In the genomic region with DNA sequence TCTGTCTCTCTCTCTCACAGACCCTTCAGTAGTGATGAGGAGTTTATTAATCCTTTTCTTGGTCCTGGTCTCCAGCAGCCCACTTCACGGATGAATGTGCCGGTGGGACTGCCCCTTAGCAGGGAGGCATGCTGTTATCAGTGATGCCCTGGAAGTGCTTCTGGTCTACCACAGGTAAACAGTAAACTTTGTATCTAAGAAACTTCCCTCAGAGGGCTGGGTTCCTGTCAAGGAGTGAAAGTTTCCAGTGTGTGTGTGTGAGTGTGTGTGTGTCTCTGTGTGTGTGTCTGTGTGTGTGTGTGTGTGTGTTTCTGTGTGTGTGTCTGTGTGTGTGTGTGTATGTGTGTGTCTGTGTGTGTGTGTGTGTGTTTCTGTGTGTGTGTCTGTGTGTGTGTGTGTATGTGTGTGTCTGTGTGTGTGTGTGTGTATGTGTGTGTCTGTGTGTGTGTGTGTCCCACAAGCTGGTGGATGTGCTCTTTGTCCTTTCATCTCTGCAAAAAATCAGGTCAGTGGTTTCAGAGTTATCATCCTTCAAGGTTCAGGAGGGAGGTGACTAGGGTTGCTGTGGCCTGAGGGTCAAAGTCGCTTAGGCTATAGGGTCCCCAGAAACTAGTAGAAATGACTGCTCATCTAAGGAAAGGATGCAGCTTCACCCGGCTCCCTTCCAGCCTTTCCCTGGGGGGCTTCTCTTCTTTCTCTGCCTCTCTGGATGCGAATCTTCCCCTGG, we compare ENCODE assay signal across 15 mouse cellular contexts. TPM values are rescaled to one million over a fixed set of nuclear protein-coding genes. Genes with fewer than 3 reads are reported as not detected.
DNase-seq lines count a peak whose midpoint lies in the region; ATAC-seq lines count a peak whose summit lies in the region.
"Had no signal": no experiment of that assay in that cellular context is flagged by ENCODE, and none has a peak within 500 bp of the region (broad histone marks: within the 10 kb centered on the region; RNA-seq: fewer than 3 reads in every experiment).

No protein-coding gene starts in this region.

- no peak overlapping the region for H3K27ac ChIP-seq in heart, embryonic 15.5 days
- H3K27ac ChIP-seq in embryonic facial prominence, embryonic 15.5 days (replicated peaks) = peak overlapping the region; percentile 81; the same call in 1 of the 2 replicates
- H3K27ac ChIP-seq: layer of hippocampus, adult 2 months; liver, embryonic 15.5 days had no signal

- 59% methylated on average over 5 of the region's 5 CpGs for WGBS in heart, embryonic 15.5 days
- 54% methylated on average over 5 of the region's 5 CpGs for WGBS in embryonic facial prominence, embryonic 15.5 days

- H3K4me3 ChIP-seq in heart, embryonic 15.5 days = no peak overlapping the region
- H3K4me3 ChIP-seq in embryonic facial prominence, embryonic 15.5 days (replicated peaks) = no peak overlapping the region
- H3K4me3 ChIP-seq: layer of hippocampus, adult 2 months; liver, embryonic 15.5 days; stomach, embryonic 15.5 days had no signal

- no peaks in the 10 kb centered on the region for H3K27me3 ChIP-seq in heart, embryonic 15.5 days
- H3K27me3 ChIP-seq in embryonic facial prominence, embryonic 15.5 days = no peaks in the 10 kb centered on the region
- H3K27me3 ChIP-seq: stomach, embryonic 15.5 days had no signal

- ATAC-seq in heart, embryonic 15.5 days (replicated peaks; ENCODE audit: insufficient number of reproducible peaks, insufficient read depth, low FRiP score, low read depth) = no peak
- no peak for ATAC-seq in embryonic facial prominence, embryonic 15.5 days (ENCODE audit: insufficient number of reproducible peaks, low FRiP score, low TSS enrichment, low read depth)

- DNase-seq in heart, adult 9 months (ENCODE audit: low spot score in 2 of 2) = no peak
- DNase-seq in thymus, postnatal 4 days = peak; percentile 18
- DNase-seq in thymus, postnatal 0 days (ENCODE audit: low spot score) = no peak
- no peak for DNase-seq in right cerebral cortex, adult 2 months (ENCODE audit: low spot score in 2 of 2)
- DNase-seq in cerebellum, postnatal 4 days (ENCODE audit: low spot score in 2 of 2) = no peak
- no peak for DNase-seq in spleen, adult 12 weeks (ENCODE audit: low spot score)
- DNase-seq: adrenal gland, postnatal 10 days; kidney, adult 2 months; lung, postnatal 36 days; right cerebral cortex, postnatal 14 days had no signal

- no peaks in the 10 kb centered on the region for H3K36me3 ChIP-seq in heart, embryonic 15.5 days
- no peaks in the 10 kb centered on the region for H3K36me3 ChIP-seq in embryonic facial prominence, embryonic 15.5 days
- H3K36me3 ChIP-seq: liver, embryonic 15.5 days; stomach, embryonic 15.5 days had no signal

- no peaks in the 10 kb centered on the region for H3K9me3 ChIP-seq in heart, embryonic 15.5 days (replicated peaks)
- H3K9me3 ChIP-seq in embryonic facial prominence, embryonic 15.5 days (replicated peaks) = no peaks in the 10 kb centered on the region
- H3K9me3 ChIP-seq: liver, embryonic 15.5 days; stomach, embryonic 15.5 days had no signal

- 0 out of 2 replicates have a peak overlapping the region, but pooled peaks have one; percentile 58 for H3K4me2 ChIP-seq in heart, embryonic 15.5 days
- no peak overlapping the region for H3K4me2 ChIP-seq in embryonic facial prominence, embryonic 15.5 days (replicated peaks)
- H3K4me2 ChIP-seq: liver, embryonic 15.5 days had no signal

- H3K4me1 ChIP-seq in heart, embryonic 15.5 days (replicated peaks) = peaks cover 63% of the 10 kb centered on the region
- H3K4me1 ChIP-seq in embryonic facial prominence, embryonic 15.5 days = peaks cover 76% of the 10 kb centered on the region

- H3K9ac ChIP-seq in heart, embryonic 15.5 days = no peak overlapping the region
- no peak overlapping the region for H3K9ac ChIP-seq in embryonic facial prominence, embryonic 15.5 days
- H3K9ac ChIP-seq: liver, embryonic 15.5 days; stomach, embryonic 15.5 days had no signal

RNA-seq across cellular contexts. Expression of a gene that starts 24.0 kb away (rescaled TPM):
- 0.34 and 0.67 TPM in 2 replicates for polyA plus RNA-seq in heart, embryonic 15.5 days (2015; fragmentation: Nextera tagmentation; extraction: Ambion mirVana)
- polyA plus RNA-seq in thymus, postnatal 0 days (2015; fragmentation: Nextera tagmentation; extraction: Ambion mirVana) = 36.2 and 37.4 TPM in 2 replicates
- 0.57 and 0.59 TPM in 2 replicates for polyA plus RNA-seq in embryonic facial prominence, embryonic 15.5 days (2015; fragmentation: Nextera tagmentation; extraction: Ambion mirVana)

RNA-seq across cellular contexts. Expression of a gene that starts 41.8 kb away (rescaled TPM):
- polyA plus RNA-seq in heart, embryonic 15.5 days (2015; fragmentation: Nextera tagmentation; extraction: Ambion mirVana) = 0.08 and 0.27 TPM in 2 replicates
- 1.4 and 1.7 TPM in 2 replicates for polyA plus RNA-seq in thymus, postnatal 0 days (2015; fragmentation: Nextera tagmentation; extraction: Ambion mirVana)
- 2.7 and 2.8 TPM in 2 replicates for polyA plus RNA-seq in embryonic facial prominence, embryonic 15.5 days (2015; fragmentation: Nextera tagmentation; extraction: Ambion mirVana)

Comparison
In these comparisons a context has a peak if more than half of its experiments do, and no peak if none do; other contexts are left out.
1. RNA of a gene that starts 24.0 kb away (polyA plus RNA-seq): 36.2 to 37.4 TPM in thymus, postnatal 0 days; 0.57 to 0.59 TPM in embryonic facial prominence, embryonic 15.5 days and 0.34 to 0.67 TPM in heart, embryonic 15.5 days; every median in the first group is over 10 times any median in the second.